Mouse (Mus musculus) R1 (cell line): ENCODE results near the gene Nsun4.

Source experiments
- DNase-seq: peaks from one replicate; pipeline ENCODE4 v3.0.0-alpha.2; 2018; ENCODE audit warnings: low read depth, low spot score

Nsun4 gene

GRCm38 (mm10) chr4:115984111-115984510 is 69.6 kb downstream of the Nsun4 start:
- peak; percentile 87 for DNase-seq
